Mouse (Mus musculus) liver, adult 2 months (tissue): ENCODE data around the gene H2-T23. TPM values are rescaled to one million over a fixed set of nuclear protein-coding genes. Genes with fewer than 3 reads are reported as not detected.

Experiments used
- DNase-seq: peaks from one replicate; pipeline ENCODE4 v3.0.0-alpha.2; 2011; ENCODE audit warnings: low read depth, low spot score; ENCODE audit errors: extremely low read depth
- H3K27ac ChIP-seq: fragments of 200-500 bp; replicated peaks from 2 replicates; pipeline ENCODE4 v1.5.1; 2012; ENCODE audit warnings: low read depth, mild to moderate bottlenecking, control low read depth, inconsistent platforms, low read length; ENCODE audit not compliant: insufficient read depth
- H3K27me3 ChIP-seq: fragments of 200-500 bp; 2 replicates; pipeline ENCODE4 v1.6.1; 2012; ENCODE audit warnings: mild to moderate bottlenecking, moderate library complexity, low read length, inconsistent platforms; ENCODE audit not compliant: control insufficient read depth, insufficient read depth
- H3K36me3 ChIP-seq: fragments of 200-500 bp; 2 replicates; pipeline ENCODE4 v1.6.1; 2012; ENCODE audit warnings: low read length, inconsistent platforms; ENCODE audit not compliant: control insufficient read depth, insufficient read depth
- H3K4me1 ChIP-seq: fragments of 200-500 bp; 2 replicates; pipeline ENCODE4 v1.6.1; 2011; ENCODE audit warnings: low read length; ENCODE audit not compliant: control insufficient read depth, insufficient read depth
- H3K4me3 ChIP-seq: fragments of 200-500 bp; 2 replicates; pipeline ENCODE4 v1.5.1; 2011; ENCODE audit warnings: low read depth, mild to moderate bottlenecking, control low read depth, low read length, moderate library complexity; ENCODE audit not compliant: insufficient read depth
- H3K79me2 ChIP-seq: fragments of 200-500 bp; 2 replicates; pipeline ENCODE4 v1.6.1; 2012; ENCODE audit warnings: inconsistent platforms, mild to moderate bottlenecking, low read length, moderate library complexity; ENCODE audit not compliant: control insufficient read depth, insufficient read depth
- H3K9ac ChIP-seq: fragments of 200-500 bp; 2 replicates; pipeline ENCODE4 v1.6.1; 2012; ENCODE audit warnings: low read depth, mild to moderate bottlenecking, control low read depth, inconsistent platforms, low read length
- CTCF ChIP-seq: fragments of 200-500 bp; IDR thresholded peaks from 2 replicates; pipeline ENCODE4 v1.5.1; 2011; ENCODE audit warnings: low read depth, low read length, control low read depth
- POLR2A ChIP-seq: fragments of 200-500 bp; IDR thresholded peaks from 2 replicates; pipeline ENCODE4 v1.6.1; 2011; ENCODE audit warnings: low read length, control low read depth; ENCODE audit not compliant: insufficient read depth; ENCODE audit errors: extremely low read depth
- WGBS: fragments of 180-500 bp; shearing (Covaris S2); methylation state at CpG from one replicate; pipeline ENCODE4 v1.1.7; 2018; 5-methylcytosine and 5-hydroxymethylcytosine counted together
- polyA plus RNA-seq: library from polyadenylated mRNA; depleted of rRNA; stranded (reverse); fragments of >200 nt; gene quantifications from 2 replicates; pipeline ENCODE4 v1.2.3, GENCODE M21; 2012
- total RNA-seq: library from RNA; depleted of rRNA; stranded (reverse); fragments of >200 nt; gene quantifications from 2 replicates; pipeline ENCODE4 v1.2.3, GENCODE M21; 2014

Gene H2-T23
- total and polyA plus RNA-seq, 2 experiments: 291 to 492 TPM

- H3K36me3 ChIP-seq: no peaks in the 10 kb centered on the region; the same call in 1 of the 2 replicates
- 95% methylated on average over 7 of the region's 7 CpGs for WGBS
Observed at GRCm38 (mm10) chr17:36003331-36003730, 29.3 kb downstream of the H2-T23 start.

GRCm38 (mm10) chr17:36001966-36002365 lies 30.7 kb downstream of the H2-T23 start:
- no peak for DNase-seq
- H3K36me3 ChIP-seq: no peaks in the 10 kb centered on the region; the same call in 1 of the 2 replicates
- H3K4me1 ChIP-seq: peaks cover 5% of the 10 kb centered on the region; the same call in 1 of the 2 replicates

More at GRCm38 (mm10) chr17:36003331-36003730, 29.3 kb downstream of the H2-T23 start:
- Histone ChIP-seq H3K4me3 (no peak overlapping the region), H3K27me3 (no peaks in the 10 kb centered on the region), H3K9ac (no peak overlapping the region), H3K79me2 (peaks cover 32% of the 10 kb centered on the region), H3K27ac (no peak overlapping the region), H3K4me1 (peaks cover 1% of the 10 kb centered on the region; the same call in 1 of the 2 replicates)
- DNase-seq: no peak
- TF ChIP-seq POLR2A (no peak), CTCF (no peak)

GRCm38 (mm10) chr17:36001121-36001897 lies 31.3 kb downstream of the H2-T23 start:
- no peaks in the 10 kb centered on the region for H3K27me3 ChIP-seq
- H3K9ac ChIP-seq: no peak overlapping the region
- WGBS: 94% methylated on average over 12 of the region's 12 CpGs
- H3K27ac ChIP-seq: no peak overlapping the region
- no peak overlapping the region for H3K4me3 ChIP-seq
- no peak for DNase-seq
- peaks cover 32% of the 10 kb centered on the region for H3K79me2 ChIP-seq
- no peak for TF ChIP-seq POLR2A
- TF ChIP-seq CTCF: no peak
- H3K4me1 ChIP-seq: peaks cover 5% of the 10 kb centered on the region; the same call in 1 of the 2 replicates
- no peaks in the 10 kb centered on the region for H3K36me3 ChIP-seq

More at GRCm38 (mm10) chr17:36001966-36002365, 30.7 kb downstream of the H2-T23 start:
- no peak for TF ChIP-seq POLR2A
- no peak for TF ChIP-seq CTCF
- no peak overlapping the region for H3K4me3 ChIP-seq
- peaks cover 32% of the 10 kb centered on the region for H3K79me2 ChIP-seq
- 96% methylated on average over 6 of the region's 6 CpGs for WGBS
- H3K27me3 ChIP-seq: no peaks in the 10 kb centered on the region
- H3K27ac ChIP-seq: no peak overlapping the region
- H3K9ac ChIP-seq: no peak overlapping the region

- WGBS: 56% methylated on average over 4 of the region's 4 CpGs
- peaks cover 6% of the 10 kb centered on the region for H3K4me1 ChIP-seq
- no peak overlapping the region for H3K27ac ChIP-seq
- no peak for TF ChIP-seq CTCF
- TF ChIP-seq POLR2A: no peak
- no peaks in the 10 kb centered on the region for H3K27me3 ChIP-seq
- no peak overlapping the region for H3K4me3 ChIP-seq
- H3K36me3 ChIP-seq: no peaks in the 10 kb centered on the region
- peaks cover 35% of the 10 kb centered on the region for H3K79me2 ChIP-seq
- no peak for DNase-seq
- H3K9ac ChIP-seq: no peak overlapping the region
Observed at GRCm38 (mm10) chr17:36000349-36000748, 32.3 kb downstream of the H2-T23 start.

- Histone ChIP-seq H3K79me2 (peaks cover 36% of the 10 kb centered on the region), H3K4me1 (peaks cover 7% of the 10 kb centered on the region), H3K9ac (no peak overlapping the region), H3K36me3 (no peaks in the 10 kb centered on the region), H3K27me3 (no peaks in the 10 kb centered on the region), H3K27ac (no peak overlapping the region), H3K4me3 (no peak overlapping the region)
- no peak for DNase-seq
- WGBS: 66% methylated on average over 7 of the region's 7 CpGs
- TF ChIP-seq POLR2A (no peak), CTCF (no peak)
Observed at GRCm38 (mm10) chr17:35999356-35999755, 33.3 kb downstream of the H2-T23 start.
